Mouse (Mus musculus) kidney, adult 18-20 months (tissue): ENCODE measurements around the gene Golm1.
A peak's percentile ranks its signal among the peaks of the same experiment; 100 is the strongest.
"Not testable (repeated sequence)": the region's sequence is repeated elsewhere in the genome, so short reads cannot be mapped to it uniquely, and the experiment has no call there.

ENCODE experiments used
- DNase-seq: peaks from one replicate; pipeline ENCODE4 v3.0.0; 2021

Golm1 gene

DNA sequence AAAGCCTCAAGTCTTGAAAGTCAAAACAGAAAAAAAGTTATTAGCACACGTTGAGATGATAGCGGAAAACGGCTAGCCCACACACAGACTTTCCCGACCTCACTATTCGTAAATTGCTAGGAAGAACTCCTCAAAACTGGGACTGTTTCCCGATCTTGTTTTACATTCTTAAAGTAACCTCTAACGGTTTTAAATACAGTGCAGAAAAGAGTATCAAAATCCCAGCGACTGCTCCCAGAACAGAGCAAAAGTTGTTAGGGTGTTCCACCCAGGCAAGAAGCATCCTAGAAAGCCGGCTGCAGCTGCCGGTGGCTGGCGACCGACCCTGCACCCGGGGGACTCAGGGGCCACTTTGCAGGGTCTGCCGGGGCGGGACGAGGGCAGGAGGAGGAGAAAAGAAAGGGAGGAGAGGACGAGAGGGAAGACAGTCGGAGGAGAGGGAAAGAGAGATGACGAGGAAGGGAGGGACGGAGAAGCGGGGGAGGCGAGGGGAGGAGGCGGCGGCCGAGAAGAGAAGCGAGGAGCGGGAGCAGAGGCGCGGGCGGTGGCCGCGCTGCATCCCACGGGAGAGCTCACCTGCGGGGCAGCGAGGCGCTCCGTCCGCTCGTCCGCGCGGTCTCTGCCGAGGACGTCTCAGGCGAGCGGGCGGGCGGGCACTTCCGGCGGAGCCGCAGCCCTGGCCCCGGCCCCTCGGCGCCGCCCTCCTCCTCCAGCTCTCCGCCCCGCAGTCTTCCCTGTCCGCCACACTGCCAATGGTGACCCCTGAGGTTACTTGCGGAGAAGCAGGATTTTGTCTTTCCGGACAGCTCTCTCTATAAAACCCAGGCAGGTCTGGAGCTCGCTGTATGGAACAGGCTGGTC lies at the start of gene Golm1:
Gene Golm1 (minus strand): TSS at position 661 of the 861 bp plus-strand sequence.
- peak; percentile 68 for DNase-seq

DNA sequence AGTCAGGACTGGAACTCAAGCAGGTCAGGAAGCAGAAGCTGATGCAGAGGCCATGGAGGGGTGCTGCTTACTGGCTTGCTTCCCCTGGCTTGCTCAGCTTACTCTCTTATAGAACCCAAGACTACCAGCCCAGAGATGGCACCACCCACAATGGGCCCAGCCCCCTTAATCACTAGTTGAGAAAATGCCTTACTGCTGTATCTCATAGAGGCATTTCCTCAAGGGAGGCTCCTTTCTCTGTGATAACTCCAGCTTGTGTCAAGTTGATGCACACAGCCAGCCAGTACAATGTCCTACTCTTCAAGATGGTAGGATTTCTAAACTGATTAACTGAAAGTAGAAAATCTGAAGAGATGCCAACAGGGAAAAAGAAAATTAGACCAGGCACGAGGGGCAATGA lies 46.5 kb upstream of the Golm1 start:
- not testable (repeated sequence) for DNase-seq

DNA sequence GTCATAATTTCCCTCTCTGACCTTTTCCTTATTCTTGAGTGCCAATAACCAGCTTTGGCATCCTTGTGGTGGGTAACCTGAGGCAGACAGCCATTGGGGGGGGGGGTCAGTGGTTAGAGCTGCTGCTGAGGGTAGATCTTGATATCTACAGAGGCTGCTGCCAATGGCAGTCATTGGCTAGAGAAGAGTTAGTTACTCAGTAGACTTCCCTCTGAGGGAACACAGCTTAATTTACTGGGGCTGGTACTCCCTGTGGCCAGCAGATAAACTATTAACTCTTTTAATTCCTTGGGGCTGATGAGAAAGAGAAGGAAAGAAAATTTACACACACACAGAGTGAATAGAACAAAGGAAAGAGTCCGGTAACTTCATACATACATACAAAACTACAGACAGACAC lies 43.9 kb upstream of the Golm1 start:
- no peak for DNase-seq

GRCm38 (mm10) chr13:59718857-59719440 lies 43.3 kb upstream of the Golm1 start:
- peak; percentile 8 for DNase-seq

DNA sequence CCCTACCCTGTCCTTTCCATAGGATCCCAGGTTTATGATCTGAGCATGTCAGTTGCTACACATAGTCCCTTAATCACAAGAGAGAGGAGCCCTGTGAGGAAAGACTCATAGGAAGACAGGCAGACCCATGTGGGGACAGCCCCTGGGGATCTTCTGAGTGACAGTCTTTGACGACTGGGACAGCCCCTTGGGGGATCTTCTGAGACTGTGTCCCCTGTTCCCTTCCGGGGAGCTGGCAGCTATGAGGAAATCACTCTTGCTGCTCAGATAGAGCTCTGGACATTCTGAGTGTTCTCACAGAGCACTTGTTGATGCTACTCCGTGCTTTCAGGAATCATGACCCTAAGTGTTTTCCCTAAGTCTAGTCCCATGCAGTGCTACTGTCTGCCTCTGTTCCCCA lies 38.1 kb upstream of the Golm1 start:
- DNase-seq: no peak

GRCm38 (mm10) chr13:59711984-59712383 lies 36.4 kb upstream of the Golm1 start, which contains the start of gene Spata31d1b:
Gene Spata31d1b, plus strand, starts transcription at chr13:59712284.
- DNase-seq: not testable (repeated sequence)

DNA sequence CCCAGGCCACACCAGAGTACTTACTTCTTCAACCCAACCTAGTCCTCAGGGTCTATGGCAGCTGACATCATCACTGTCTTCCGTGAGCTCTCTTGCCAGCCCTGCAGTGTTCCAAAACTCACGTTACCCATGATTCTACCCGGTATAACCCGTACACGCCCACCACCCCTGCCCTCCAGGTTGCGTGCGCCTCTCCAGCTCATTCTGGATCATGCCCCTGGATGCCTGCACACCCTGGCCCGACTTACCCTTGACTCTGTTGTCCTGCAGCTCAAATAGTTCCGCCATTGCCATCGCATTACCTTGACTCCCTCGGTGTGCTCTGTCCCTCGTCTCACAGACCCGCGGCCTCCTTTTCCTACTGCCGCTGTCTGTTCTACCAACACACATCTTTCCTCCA lies 34.6 kb upstream of the Golm1 start, which contains the start of gene Spata31d1a:
Gene Spata31d1a (minus strand): TSS at position 101 of the 400 bp plus-strand sequence.
- DNase-seq: no peak

DNA sequence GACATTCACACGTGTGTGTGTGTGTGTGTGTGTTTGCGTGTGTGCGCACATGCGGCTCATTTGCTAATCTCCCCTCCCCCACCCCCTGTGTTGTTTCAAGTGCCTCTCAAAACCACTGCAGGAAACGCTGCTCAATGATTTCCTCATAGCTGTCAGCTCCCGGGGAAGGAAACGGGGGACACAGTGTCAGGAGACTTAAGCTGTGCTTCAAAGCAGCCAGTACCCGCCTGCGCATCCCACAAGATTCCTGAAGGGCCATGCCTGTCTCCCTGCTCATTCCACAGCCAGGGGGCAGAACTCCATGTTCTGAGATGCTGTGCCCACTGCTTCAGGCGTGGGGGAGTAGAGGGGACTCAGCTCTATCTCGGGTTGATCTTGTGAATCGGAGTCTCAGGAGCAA lies 29.0 kb upstream of the Golm1 start:
- DNase-seq: peak; percentile 34

GRCm38 (mm10) chr13:59703514-59703913 lies 27.9 kb upstream of the Golm1 start:
- DNase-seq: no peak

GRCm38 (mm10) chr13:59700137-59700536 lies 24.5 kb upstream of the Golm1 start:
- DNase-seq: not testable (repeated sequence)

- no peak for DNase-seq
Measured at GRCm38 (mm10) chr13:59699131-59699530, 23.5 kb upstream of the Golm1 start.

GRCm38 (mm10) chr13:59695781-59696180 lies 20.2 kb upstream of the Golm1 start:
- DNase-seq: no peak

DNA sequence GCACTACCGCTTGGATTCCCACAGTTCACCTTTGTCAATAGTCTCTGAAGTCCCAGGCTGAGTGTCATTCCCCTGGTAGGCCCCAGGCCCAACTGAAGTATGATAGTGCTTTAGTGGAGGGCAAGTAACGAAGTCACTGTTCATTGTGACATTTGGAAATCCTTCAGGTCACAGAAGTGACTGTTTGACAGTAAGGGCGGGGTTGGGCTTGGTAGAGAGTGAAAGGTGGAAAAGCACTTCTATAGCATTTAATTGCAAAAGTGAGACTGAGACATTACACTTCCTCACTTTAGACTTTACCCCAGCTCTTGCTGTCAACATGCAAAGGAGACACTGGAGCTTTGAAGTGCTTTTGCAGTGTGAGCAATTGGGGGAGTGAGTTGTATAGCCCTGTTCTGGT lies 18.4 kb upstream of the Golm1 start, which contains the start of gene 4921517D22Rik:
Gene 4921517D22Rik (minus strand): TSS at position 101 of the 400 bp plus-strand sequence.
- DNase-seq: no peak

- no peak for DNase-seq
Measured at GRCm38 (mm10) chr13:59691478-59691877, 15.9 kb upstream of the Golm1 start.

GRCm38 (mm10) chr13:59690576-59690975 lies 15.0 kb upstream of the Golm1 start:
- no peak for DNase-seq

GRCm38 (mm10) chr13:59689843-59690242 lies 14.2 kb upstream of the Golm1 start:
- no peak for DNase-seq

- DNase-seq: no peak
Measured at GRCm38 (mm10) chr13:59689313-59689712, 13.7 kb upstream of the Golm1 start.

DNA sequence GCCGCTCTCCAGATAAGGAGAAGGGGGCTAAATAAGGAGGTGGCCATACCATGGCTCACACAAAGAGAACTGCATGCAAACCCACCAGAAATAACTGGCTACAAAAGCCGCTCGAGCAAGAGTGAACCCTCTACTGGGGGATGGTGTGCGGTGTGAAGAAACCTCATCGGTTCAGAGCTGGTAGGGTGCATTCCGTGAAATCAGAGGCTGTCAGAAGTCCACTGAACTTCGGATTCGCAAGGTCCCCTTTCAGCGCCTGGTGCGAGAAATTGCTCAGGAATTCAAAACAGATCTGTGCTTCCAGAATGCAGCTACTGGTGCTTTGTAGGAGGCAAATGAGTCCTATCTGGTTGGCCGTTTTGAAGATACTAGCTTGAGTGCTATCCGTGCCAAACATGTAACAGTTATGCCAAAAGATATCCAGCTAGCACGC lies 12.7 kb upstream of the Golm1 start:
- DNase-seq: peak; percentile 13

DNA sequence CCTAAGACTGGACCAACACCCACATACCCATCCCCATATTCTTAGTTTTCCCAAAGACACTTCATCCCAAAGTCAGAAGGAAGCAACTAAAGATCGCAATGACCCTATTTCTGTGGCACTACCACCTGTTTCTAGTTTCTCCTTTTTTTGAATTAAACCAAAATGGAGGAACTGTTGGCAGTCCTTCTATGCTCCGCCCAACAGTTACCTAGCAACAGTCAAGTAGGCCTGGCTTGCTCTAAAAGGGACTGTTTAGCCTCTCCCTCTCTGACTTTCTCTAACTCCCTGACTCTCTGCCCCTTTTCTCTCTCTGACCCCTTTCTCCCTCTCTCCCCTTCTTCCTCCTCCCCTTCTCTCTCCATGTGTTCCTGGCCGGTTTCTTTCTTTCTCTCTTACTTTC lies 9.6 kb upstream of the Golm1 start:
- no peak for DNase-seq

GRCm38 (mm10) chr13:59682629-59683028 lies 7.0 kb upstream of the Golm1 start:
- DNase-seq: no peak

DNA sequence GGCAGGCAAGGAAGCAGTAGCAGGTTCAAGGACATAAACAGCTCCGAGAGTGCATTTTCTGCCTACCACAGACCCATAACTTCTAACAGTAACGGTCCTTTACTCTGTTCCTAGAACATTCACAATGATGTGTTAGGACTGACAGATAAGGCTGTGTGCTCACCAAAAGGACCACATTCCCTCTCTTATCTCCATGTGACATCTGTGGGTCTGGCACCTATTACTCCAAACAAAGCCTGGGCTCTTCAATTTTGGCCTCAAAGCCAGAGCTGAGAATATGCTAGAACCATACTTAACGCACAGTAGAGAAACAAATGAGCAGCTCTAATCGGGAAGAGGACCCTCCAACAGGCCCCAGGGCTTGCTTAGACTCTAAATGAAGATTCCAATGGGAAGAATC lies 4.3 kb upstream of the Golm1 start:
- no peak for DNase-seq

DNA sequence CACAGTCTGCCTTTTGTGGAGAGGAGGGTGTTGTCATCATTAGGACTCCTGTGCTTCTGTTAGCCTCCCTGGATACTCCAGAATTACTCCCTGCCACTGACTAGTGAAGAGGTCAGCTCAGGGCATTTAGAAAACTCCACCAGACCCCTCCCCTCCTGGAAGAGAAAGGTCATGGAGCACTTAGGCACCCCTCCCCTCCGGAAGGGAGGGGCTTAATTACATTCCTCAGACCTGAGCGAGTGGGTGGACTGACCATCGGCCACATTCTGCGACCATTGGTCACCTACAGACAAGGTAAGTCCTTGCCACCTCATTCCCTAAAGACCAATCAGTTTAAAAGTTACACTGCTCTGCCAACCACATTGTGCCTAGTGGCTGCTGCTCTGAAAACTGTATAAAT lies 3.7 kb upstream of the Golm1 start:
- DNase-seq: no peak

DNA sequence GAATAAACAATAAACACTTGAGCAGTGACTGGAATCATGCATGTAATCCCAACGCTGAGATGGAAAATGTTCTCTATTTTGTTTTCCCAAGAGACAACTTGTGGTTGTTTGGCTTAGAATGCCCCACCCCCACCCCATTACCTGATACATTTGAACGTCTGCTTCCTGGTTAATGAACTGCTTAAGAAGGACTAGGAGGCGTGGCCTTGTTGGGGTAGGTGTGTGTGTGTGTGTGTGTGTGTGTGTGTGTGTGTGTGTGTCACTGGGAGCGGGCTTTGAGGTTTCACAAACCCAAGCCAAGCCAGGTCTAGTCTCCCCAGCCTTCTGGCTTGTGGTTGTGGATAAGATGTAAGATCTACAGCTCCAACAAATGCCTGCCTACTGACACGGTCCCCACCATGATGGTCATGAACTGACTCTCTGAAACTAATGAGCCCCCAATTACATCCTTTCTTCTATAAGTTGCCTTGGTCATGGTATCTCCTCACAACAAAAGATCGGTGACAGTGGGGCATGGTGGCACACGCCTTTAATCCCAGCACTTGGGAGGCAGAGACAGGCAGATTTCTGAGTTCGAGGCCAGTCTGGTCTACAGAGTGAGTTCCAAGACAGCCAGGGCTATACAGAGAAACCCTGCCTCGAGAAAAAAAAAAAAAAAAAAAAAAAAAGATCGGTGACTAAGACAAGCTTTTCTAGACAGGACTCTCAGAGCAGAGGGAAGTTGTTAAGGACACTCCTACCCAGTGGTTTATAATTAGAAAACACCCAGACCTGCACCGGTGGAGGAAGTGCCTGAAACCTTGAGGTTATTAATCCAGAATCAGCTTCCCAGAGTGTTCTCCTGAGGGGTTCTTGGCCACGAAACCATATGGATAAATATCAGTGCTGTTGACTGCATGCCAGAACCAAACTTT lies 962 bp upstream of the Golm1 start:
- no peak for DNase-seq
